ENCODE assay signal across 8 mouse cellular contexts in genomic region chr1:67143939-67144338, GRCm38 (mm10). TPM values are rescaled to one million over a fixed set of nuclear protein-coding genes. Genes with fewer than 3 reads are reported as not detected.
DNase-seq lines count a peak whose midpoint lies in the region; ATAC-seq and TF ChIP-seq lines count a peak whose summit lies in the region.
"Had no signal": no experiment of that assay in that cellular context is flagged by ENCODE, and none has a peak within 500 bp of the region (broad histone marks: within the 10 kb centered on the region; RNA-seq: fewer than 3 reads in every experiment).

No protein-coding gene starts in this region.

- no peak overlapping the region for H3K4me3 ChIP-seq in G1E (ENCODE audit: low read depth, low read length)
- H3K4me3 ChIP-seq in hindbrain, embryonic 13.5 days, result no peak overlapping the region
- H3K4me3 ChIP-seq: limb, embryonic 15.5 days had no signal

- ATAC-seq in G1E (ENCODE audit: extremely low read depth, insufficient number of reproducible peaks, low FRiP score, poor library complexity, severe bottlenecking), result peak; percentile 54
- no peak for ATAC-seq in hindbrain, embryonic 13.5 days (ENCODE audit: low FRiP score)

- H3K9ac ChIP-seq in hindbrain, embryonic 13.5 days, result no peak overlapping the region
- H3K9ac ChIP-seq: limb, embryonic 15.5 days had no signal

- H3K4me1 ChIP-seq in G1E (ENCODE audit: insufficient read depth, low read depth, low read length), result no peaks in the 10 kb centered on the region
- H3K4me1 ChIP-seq in hindbrain, embryonic 13.5 days (replicated peaks), result no peaks in the 10 kb centered on the region
- H3K4me1 ChIP-seq: limb, embryonic 15.5 days had no signal

- peak; percentile 11 for DNase-seq in kidney, postnatal 14 days
- no peak for DNase-seq in kidney, adult 18-20 months
- no peak for DNase-seq in G1E (ENCODE audit: low spot score)
- peak; percentile 26 for DNase-seq in ZHBTc4 (ENCODE audit: low read depth, low spot score)
- peak; percentile 29 for DNase-seq in neural tube, embryonic 10.5 days (ENCODE audit: extremely low spot score, low spot score)
- DNase-seq in ovary, postnatal 14 days (ENCODE audit: low spot score), result no peak

- H3K9me3 ChIP-seq in G1E (replicated peaks), result no peaks in the 10 kb centered on the region
- H3K9me3 ChIP-seq in hindbrain, embryonic 13.5 days, result no peaks in the 10 kb centered on the region
- H3K9me3 ChIP-seq: limb, embryonic 15.5 days had no signal

- no peaks in the 10 kb centered on the region for H3K27me3 ChIP-seq in G1E (ENCODE audit: insufficient read depth, low read length)
- H3K27me3 ChIP-seq in hindbrain, embryonic 13.5 days, result no peaks in the 10 kb centered on the region
- H3K27me3 ChIP-seq: limb, embryonic 15.5 days had no signal

- H3K36me3 ChIP-seq in G1E (replicated peaks), result no peaks in the 10 kb centered on the region
- H3K36me3 ChIP-seq in hindbrain, embryonic 13.5 days, result no peaks in the 10 kb centered on the region
- H3K36me3 ChIP-seq: limb, embryonic 15.5 days had no signal

- no peak overlapping the region for H3K27ac ChIP-seq in hindbrain, embryonic 13.5 days
- H3K27ac ChIP-seq: limb, embryonic 15.5 days had no signal

- TF ChIP-seq CTCF in G1E (IDR thresholded peaks at IDR 0.05; ENCODE audit: low read depth, low read length), result no peak

- WGBS in hindbrain, embryonic 13.5 days, result 10% methylated on average over 8 of the region's 8 CpGs

- H3K4me2 ChIP-seq in hindbrain, embryonic 13.5 days, result peak overlapping the region; percentile 36; the same call in 1 of the 2 replicates
- H3K4me2 ChIP-seq: limb, embryonic 15.5 days had no signal

RNA-seq across cellular contexts. Expression of gene Cps1, which starts 21.1 kb away (rescaled TPM):
- not detected in 2 replicates for total RNA-seq in G1E (2014; fragmentation: Nextera tagmentation)
- 0.06 TPM in 1 of 2 replicates, not detected in the other for total RNA-seq in G1E (2017)
- not detected in 2 replicates for polyA plus RNA-seq in G1E (2012)
- polyA plus RNA-seq in hindbrain, embryonic 13.5 days (2015; fragmentation: Nextera tagmentation; extraction: Ambion mirVana), result 0.16 and 0.22 TPM in 2 replicates

Comparison
In these comparisons a context has a peak if more than half of its experiments do, and no peak if none do; other contexts are left out.
1. DNase-seq: peak in kidney, postnatal 14 days (single experiment), ZHBTc4 (single experiment) and neural tube, embryonic 10.5 days (single experiment); none in kidney, adult 18-20 months (single experiment), G1E (single experiment) and ovary, postnatal 14 days (single experiment).